Mouse (Mus musculus): ENCODE results near the gene Tspan14.

Gene Tspan14

GRCm38 (mm10) chr14:40975127-40975721 lies 8.6 kb upstream of the Tspan14 start:
- DNase-seq (ENCODE audit: low spot score in 2 of 2), result peak; percentile 81 to 84

- DNase-seq (ENCODE audit: low spot score in 2 of 2), result no peak
Measured at GRCm38 (mm10) chr14:40968051-40968450, 1.4 kb upstream of the Tspan14 start.

DNA sequence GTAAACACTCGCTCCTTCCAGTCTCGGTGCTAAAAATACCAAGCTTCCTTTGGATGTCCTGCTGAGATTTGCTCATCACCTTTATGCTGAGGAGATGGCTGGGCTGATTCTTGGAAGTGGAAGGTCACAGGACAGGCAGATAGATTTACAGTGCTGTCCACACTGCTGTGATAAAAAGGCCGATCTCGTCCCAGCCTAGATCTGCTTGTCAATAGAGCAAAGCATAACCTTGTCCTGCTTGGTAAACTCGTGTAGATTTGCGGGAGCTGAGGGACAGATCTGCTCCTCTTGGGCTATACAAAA lies 942 bp upstream of the Tspan14 start:
- DNase-seq (ENCODE audit: low spot score in 2 of 2), result no peak

GRCm38 (mm10) chr14:40966862-40967597 lies 423 bp upstream of the Tspan14 start:
- peak; percentile 97 to 98 for DNase-seq (ENCODE audit: low spot score in 2 of 2)

DNA sequence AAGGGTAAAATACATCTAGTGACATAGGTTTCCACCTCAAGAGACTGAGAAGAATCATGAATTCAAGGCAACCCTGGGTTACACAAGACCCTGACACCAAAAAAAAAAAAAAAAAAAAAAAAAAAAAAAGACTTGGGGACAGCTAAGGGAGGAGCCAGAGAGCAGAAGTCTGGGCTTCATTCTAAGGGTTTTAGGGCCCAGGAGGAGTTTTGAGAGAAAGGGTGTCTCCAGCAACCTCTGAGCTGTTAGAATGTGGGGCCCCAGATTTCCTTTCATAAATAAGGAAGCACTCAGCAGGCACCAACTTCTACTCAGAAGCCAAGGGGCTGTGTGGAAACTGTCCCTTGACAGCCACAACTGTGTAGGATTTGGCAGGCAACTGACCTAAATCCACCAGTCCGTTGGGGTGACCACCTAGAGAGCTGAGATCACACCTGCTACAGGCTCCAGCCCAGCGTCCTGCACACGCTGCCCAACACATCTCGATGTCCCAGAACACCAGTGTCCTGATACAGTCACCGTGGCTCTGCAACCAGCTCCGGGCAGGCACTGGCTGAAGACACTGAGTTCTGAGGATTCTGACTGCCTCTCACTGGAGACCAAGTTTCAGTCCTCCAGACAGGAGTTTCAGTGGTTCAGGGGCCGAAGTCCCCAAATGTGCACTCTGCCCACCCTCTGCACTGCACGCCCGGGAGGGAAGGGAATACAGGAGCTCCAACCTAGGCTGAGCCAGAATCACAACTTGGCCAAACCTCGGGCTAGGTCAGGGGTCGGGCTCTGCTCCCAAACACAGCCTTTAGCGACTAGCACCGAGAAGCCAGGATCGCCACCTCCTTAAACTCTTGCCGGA lies 875 bp downstream of the Tspan14 start:
- peak in 1 of 2 experiments; percentile 52 for DNase-seq (ENCODE audit: low spot score in 2 of 2)

DNA sequence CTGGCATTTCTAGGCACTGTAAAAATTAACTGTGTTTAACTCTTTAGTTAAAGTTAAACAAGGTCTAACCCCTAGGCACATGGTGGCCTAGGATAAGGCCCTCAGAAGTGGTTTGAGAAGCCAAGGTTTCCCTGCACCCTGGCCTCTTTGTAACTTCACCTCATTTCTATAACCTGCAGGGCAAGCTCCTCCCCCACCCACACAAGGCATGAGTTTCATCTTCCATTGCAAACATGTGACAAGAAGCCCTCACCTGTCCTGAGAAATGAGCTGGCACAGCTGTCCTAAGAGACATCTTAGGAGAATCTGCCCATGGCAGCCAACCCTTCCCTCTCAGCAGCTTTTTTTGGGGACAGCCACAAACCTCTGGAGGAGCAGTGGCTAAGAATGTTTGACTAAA lies 1.7 kb downstream of the Tspan14 start:
- DNase-seq (ENCODE audit: low spot score in 2 of 2), result no peak

- DNase-seq (ENCODE audit: low spot score in 2 of 2), result no peak
Measured at GRCm38 (mm10) chr14:40964214-40964610, 2.4 kb downstream of the Tspan14 start.

- DNase-seq (ENCODE audit: low spot score in 2 of 2), result no peak
Measured at GRCm38 (mm10) chr14:40963501-40964213, 3.0 kb downstream of the Tspan14 start.

- no peak for DNase-seq (ENCODE audit: low spot score in 2 of 2)
Measured at GRCm38 (mm10) chr14:40962365-40963290, 4.0 kb downstream of the Tspan14 start.

- DNase-seq (ENCODE audit: low spot score in 2 of 2), result no peak
Measured at GRCm38 (mm10) chr14:40960237-40960636, 6.4 kb downstream of the Tspan14 start.

- DNase-seq (ENCODE audit: low spot score in 2 of 2), result no peak
Measured at GRCm38 (mm10) chr14:40959586-40959985, 7.0 kb downstream of the Tspan14 start.

DNA sequence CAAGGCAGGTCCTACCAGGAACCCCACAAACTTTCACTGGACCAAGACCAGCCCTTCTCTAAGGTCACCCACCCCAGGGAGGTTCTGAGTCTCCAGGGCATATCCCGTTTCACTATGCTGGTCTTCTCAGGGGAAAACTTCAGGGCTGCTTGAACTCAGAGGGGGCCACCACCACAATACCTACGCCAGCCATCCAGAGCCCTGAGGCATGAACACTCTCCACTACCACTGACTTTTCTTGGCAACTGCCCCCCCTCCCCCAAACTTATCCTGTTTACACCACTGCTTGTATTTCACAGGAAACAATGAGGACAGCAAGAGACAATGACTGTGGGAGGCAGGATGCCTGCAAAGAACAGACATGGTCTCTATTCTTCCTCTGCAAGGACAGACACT lies 7.6 kb downstream of the Tspan14 start:
- DNase-seq (ENCODE audit: low spot score in 2 of 2), result no peak

- DNase-seq (ENCODE audit: low spot score in 2 of 2), result peak; percentile 87 to 89
Measured at GRCm38 (mm10) chr14:40958083-40958985, 8.3 kb downstream of the Tspan14 start.

GRCm38 (mm10) chr14:40957607-40958006 lies 9.0 kb downstream of the Tspan14 start:
- DNase-seq (ENCODE audit: low spot score in 2 of 2), result peak in 1 of 2 experiments; percentile 23

- DNase-seq (ENCODE audit: low spot score in 2 of 2), result peak; percentile 58 to 74
Measured at GRCm38 (mm10) chr14:40956252-40957146, 10.1 kb downstream of the Tspan14 start.

DNA sequence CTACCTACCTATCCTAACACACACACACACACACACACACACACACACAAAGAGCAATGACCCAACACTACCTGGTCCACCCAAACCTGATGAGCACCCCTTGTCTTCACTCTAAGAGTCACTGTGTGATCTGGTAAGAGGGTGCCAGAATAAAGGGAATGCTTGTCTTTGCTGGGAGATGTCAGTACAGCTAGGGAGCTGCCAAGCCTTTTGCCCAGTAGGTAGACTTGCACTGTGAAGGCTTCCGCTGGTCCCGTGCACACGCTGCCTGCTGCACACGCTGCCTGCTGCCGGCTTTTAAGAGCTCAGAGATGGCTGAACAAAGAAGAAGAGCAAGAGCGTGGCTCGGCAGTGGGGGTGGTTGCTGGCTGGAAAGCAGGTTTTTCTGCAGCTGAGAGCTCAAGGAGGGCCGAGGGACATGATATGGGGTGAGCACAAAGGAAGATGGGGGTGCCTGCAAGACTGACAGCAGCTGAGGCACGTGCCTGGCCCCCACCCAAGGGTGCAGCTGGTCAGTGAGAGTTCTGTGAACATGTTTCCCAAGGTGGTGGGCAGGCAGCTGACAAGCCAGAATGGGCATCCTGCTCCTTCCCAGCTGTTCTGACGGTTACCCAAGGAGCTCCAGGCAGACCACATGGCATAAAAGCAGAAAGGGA lies 10.9 kb downstream of the Tspan14 start:
- DNase-seq (ENCODE audit: low spot score in 2 of 2), result peak; percentile 83 to 90

- no peak for DNase-seq (ENCODE audit: low spot score in 2 of 2)
Measured at GRCm38 (mm10) chr14:40955146-40955545, 11.5 kb downstream of the Tspan14 start.

- no peak for DNase-seq (ENCODE audit: low spot score in 2 of 2)
Measured at GRCm38 (mm10) chr14:40953381-40953780, 13.2 kb downstream of the Tspan14 start.

All from right cerebral cortex, postnatal 10 days (tissue).